Mouse (Mus musculus): ENCODE measurements around the gene Zfp638. TPM values are rescaled to one million over a fixed set of nuclear protein-coding genes. Genes with fewer than 3 reads are reported as not detected.

The Zfp638 gene
- polyA plus RNA-seq, 1 experiment from 2014 or later = 102 TPM

- Histone ChIP-seq H3K27ac (ENCODE audit: low read depth, low read length) (no peak overlapping the region), H3K9me3 (ENCODE audit: control insufficient read depth, low read length) (no peaks in the 10 kb centered on the region), H3K9ac (ENCODE audit: low read length) (no peak overlapping the region), H3K4me3 (ENCODE audit: low read depth, low read length) (no peak overlapping the region), H3K27me3 (ENCODE audit: control insufficient read depth, insufficient read depth, low read length) (no peaks in the 10 kb centered on the region), H3K36me3 (ENCODE audit: control insufficient read depth, insufficient read depth, low read length) (no peaks in the 10 kb centered on the region), H3K4me1 (ENCODE audit: control insufficient read depth, insufficient read depth, low read length) (no peaks in the 10 kb centered on the region), H3K4me2 (no peak overlapping the region)
- 69% methylated on average over 4 of the region's 4 CpGs for WGBS
- no peak for DNase-seq (ENCODE audit: low spot score, missing footprints)
- no peak for ATAC-seq (ENCODE audit: low FRiP score)
Observed at GRCm38 (mm10) chr6:83899142-83899541, 32.2 kb downstream of the Zfp638 start.

GRCm38 (mm10) chr6:83905276-83905675 lies 38.4 kb downstream of the Zfp638 start:
- Histone ChIP-seq H3K27ac (ENCODE audit: low read depth, low read length) (no peak overlapping the region), H3K4me3 (ENCODE audit: low read depth, low read length) (no peak overlapping the region), H3K4me2 (no peak overlapping the region), H3K36me3 (ENCODE audit: control insufficient read depth, insufficient read depth, low read length) (no peaks in the 10 kb centered on the region), H3K9ac (ENCODE audit: low read length) (no peak overlapping the region), H3K27me3 (ENCODE audit: control insufficient read depth, insufficient read depth, low read length) (no peaks in the 10 kb centered on the region), H3K4me1 (ENCODE audit: control insufficient read depth, insufficient read depth, low read length) (0 out of 2 replicates have a peak, but pooled peaks cover 3% of the 10 kb centered on the region), H3K9me3 (ENCODE audit: control insufficient read depth, low read length) (no peaks in the 10 kb centered on the region)
- ATAC-seq (ENCODE audit: low FRiP score) = no peak
- WGBS = 83% methylated on average over 1 of the region's 1 CpGs
- no peak for DNase-seq (ENCODE audit: low spot score, missing footprints)

GRCm38 (mm10) chr6:83906659-83907058 lies 39.8 kb downstream of the Zfp638 start:
- Histone ChIP-seq H3K27me3 (ENCODE audit: control insufficient read depth, insufficient read depth, low read length) (no peaks in the 10 kb centered on the region), H3K4me1 (ENCODE audit: control insufficient read depth, insufficient read depth, low read length) (0 out of 2 replicates have a peak, but pooled peaks cover 3% of the 10 kb centered on the region), H3K36me3 (ENCODE audit: control insufficient read depth, insufficient read depth, low read length) (no peaks in the 10 kb centered on the region), H3K9me3 (ENCODE audit: control insufficient read depth, low read length) (no peaks in the 10 kb centered on the region), H3K4me2 (no peak overlapping the region), H3K27ac (ENCODE audit: low read depth, low read length) (no peak overlapping the region), H3K4me3 (ENCODE audit: low read depth, low read length) (no peak overlapping the region), H3K9ac (ENCODE audit: low read length) (no peak overlapping the region)
- DNase-seq (ENCODE audit: low spot score, missing footprints) = no peak
- no peak for ATAC-seq (ENCODE audit: low FRiP score)

GRCm38 (mm10) chr6:83908386-83908785 lies 41.5 kb downstream of the Zfp638 start:
- 0 out of 2 replicates have a peak, but pooled peaks cover 3% of the 10 kb centered on the region for H3K4me1 ChIP-seq (ENCODE audit: control insufficient read depth, insufficient read depth, low read length)
- 6% methylated on average over 4 of the region's 4 CpGs for WGBS
- DNase-seq (ENCODE audit: low spot score, missing footprints) (no peak), ATAC-seq (ENCODE audit: low FRiP score) (no peak)
- H3K4me3 ChIP-seq (ENCODE audit: low read depth, low read length) = no peak overlapping the region
- H3K4me2 ChIP-seq = no peak overlapping the region
- no peaks in the 10 kb centered on the region for H3K27me3 ChIP-seq (ENCODE audit: control insufficient read depth, insufficient read depth, low read length)
- no peak overlapping the region for H3K27ac ChIP-seq (ENCODE audit: low read depth, low read length)
- no peak overlapping the region for H3K9ac ChIP-seq (ENCODE audit: low read length)
- H3K9me3 ChIP-seq (ENCODE audit: control insufficient read depth, low read length) = no peaks in the 10 kb centered on the region
- H3K36me3 ChIP-seq (ENCODE audit: control insufficient read depth, insufficient read depth, low read length) = no peaks in the 10 kb centered on the region

- no peak overlapping the region for H3K27ac ChIP-seq (ENCODE audit: low read depth, low read length)
- peak overlapping the region; percentile 96; the same call in 1 of the 2 replicates for H3K4me3 ChIP-seq (ENCODE audit: low read depth, low read length)
- no peak overlapping the region for H3K4me2 ChIP-seq
- no peaks in the 10 kb centered on the region for H3K36me3 ChIP-seq (ENCODE audit: control insufficient read depth, insufficient read depth, low read length)
- H3K27me3 ChIP-seq (ENCODE audit: control insufficient read depth, insufficient read depth, low read length) = no peaks in the 10 kb centered on the region
- DNase-seq (ENCODE audit: low spot score, missing footprints) = no peak
- WGBS = 51% methylated on average over 4 of the region's 4 CpGs
- peak; percentile 42 for ATAC-seq (ENCODE audit: low FRiP score)
- H3K4me1 ChIP-seq (ENCODE audit: control insufficient read depth, insufficient read depth, low read length) = no peaks in the 10 kb centered on the region; the same call in 1 of the 2 replicates
- no peak overlapping the region for H3K9ac ChIP-seq (ENCODE audit: low read length)
- H3K9me3 ChIP-seq (ENCODE audit: control insufficient read depth, low read length) = no peaks in the 10 kb centered on the region
Observed at GRCm38 (mm10) chr6:83913710-83914109, 46.8 kb downstream of the Zfp638 start.

- peak overlapping the region; percentile 99 for H3K9ac ChIP-seq (ENCODE audit: low read length)
- H3K4me2 ChIP-seq = peak overlapping the region; percentile 64
- H3K27me3 ChIP-seq (ENCODE audit: control insufficient read depth, insufficient read depth, low read length) = no peaks in the 10 kb centered on the region
- peak overlapping the region; percentile 84 for H3K27ac ChIP-seq (ENCODE audit: low read depth, low read length)
- peak overlapping the region; percentile 96 for H3K4me3 ChIP-seq (ENCODE audit: low read depth, low read length)
- no peaks in the 10 kb centered on the region; the same call in 1 of the 2 replicates for H3K4me1 ChIP-seq (ENCODE audit: control insufficient read depth, insufficient read depth, low read length)
- peak; percentile 100 for DNase-seq (ENCODE audit: low spot score, missing footprints)
- no peaks in the 10 kb centered on the region for H3K9me3 ChIP-seq (ENCODE audit: control insufficient read depth, low read length)
- ATAC-seq (ENCODE audit: low FRiP score) = peak; percentile 95
- WGBS = under 1% methylated on average over 44 of the region's 50 CpGs
- H3K36me3 ChIP-seq (ENCODE audit: control insufficient read depth, insufficient read depth, low read length) = no peaks in the 10 kb centered on the region
Observed at GRCm38 (mm10) chr6:83914183-83914719, 47.3 kb downstream of the Zfp638 start.

- H3K4me3 ChIP-seq (ENCODE audit: low read depth, low read length) = peak overlapping the region; percentile 96
- WGBS = under 1% methylated on average over 39 of the region's 40 CpGs
Observed at GRCm38 (mm10) chr6:83914720-83915271, 47.9 kb downstream of the Zfp638 start.

GRCm38 (mm10) chr6:83927418-83927817 lies 60.5 kb downstream of the Zfp638 start:
- ATAC-seq (ENCODE audit: low FRiP score) (no peak), DNase-seq (ENCODE audit: low spot score, missing footprints) (no peak)
- Histone ChIP-seq H3K27ac (ENCODE audit: low read depth, low read length) (no peak overlapping the region), H3K4me3 (ENCODE audit: low read depth, low read length) (no peak overlapping the region), H3K9ac (ENCODE audit: low read length) (no peak overlapping the region), H3K27me3 (ENCODE audit: control insufficient read depth, insufficient read depth, low read length) (no peaks in the 10 kb centered on the region), H3K36me3 (ENCODE audit: control insufficient read depth, insufficient read depth, low read length) (peaks cover 4% of the 10 kb centered on the region; the same call in 1 of the 2 replicates), H3K4me2 (no peak overlapping the region), H3K9me3 (ENCODE audit: control insufficient read depth, low read length) (no peaks in the 10 kb centered on the region), H3K4me1 (ENCODE audit: control insufficient read depth, insufficient read depth, low read length) (no peaks in the 10 kb centered on the region)
- WGBS = 69% methylated on average over 1 of the region's 1 CpGs

More at GRCm38 (mm10) chr6:83914720-83915271, 47.9 kb downstream of the Zfp638 start:
- H3K9ac ChIP-seq (ENCODE audit: low read length) = peak overlapping the region; percentile 99
- H3K36me3 ChIP-seq (ENCODE audit: control insufficient read depth, insufficient read depth, low read length) = no peaks in the 10 kb centered on the region
- ATAC-seq (ENCODE audit: low FRiP score) = no peak; the same call in 1 of the 2 replicates
- no peaks in the 10 kb centered on the region; the same call in 1 of the 2 replicates for H3K4me1 ChIP-seq (ENCODE audit: control insufficient read depth, insufficient read depth, low read length)
- H3K27me3 ChIP-seq (ENCODE audit: control insufficient read depth, insufficient read depth, low read length) = no peaks in the 10 kb centered on the region
- DNase-seq (ENCODE audit: low spot score, missing footprints) = peak; percentile 98
- H3K4me2 ChIP-seq = peak overlapping the region; percentile 64
- no peaks in the 10 kb centered on the region for H3K9me3 ChIP-seq (ENCODE audit: control insufficient read depth, low read length)
- peak overlapping the region; percentile 84 for H3K27ac ChIP-seq (ENCODE audit: low read depth, low read length)

GRCm38 (mm10) chr6:83928225-83928624 lies 61.3 kb downstream of the Zfp638 start:
- Histone ChIP-seq H3K9ac (ENCODE audit: low read length) (no peak overlapping the region), H3K36me3 (ENCODE audit: control insufficient read depth, insufficient read depth, low read length) (peaks cover 4% of the 10 kb centered on the region; the same call in 1 of the 2 replicates), H3K4me2 (no peak overlapping the region), H3K4me3 (ENCODE audit: low read depth, low read length) (no peak overlapping the region), H3K9me3 (ENCODE audit: control insufficient read depth, low read length) (no peaks in the 10 kb centered on the region), H3K27me3 (ENCODE audit: control insufficient read depth, insufficient read depth, low read length) (no peaks in the 10 kb centered on the region), H3K27ac (ENCODE audit: low read depth, low read length) (no peak overlapping the region), H3K4me1 (ENCODE audit: control insufficient read depth, insufficient read depth, low read length) (no peaks in the 10 kb centered on the region)
- WGBS = 87% methylated on average over 2 of the region's 2 CpGs
- DNase-seq (ENCODE audit: low spot score, missing footprints) (no peak), ATAC-seq (ENCODE audit: low FRiP score) (no peak)
